Mouse (Mus musculus) neural tube, embryonic 15.5 days (tissue): ENCODE data around the gene Zfp148. TPM values are rescaled to one million over a fixed set of nuclear protein-coding genes. Genes with fewer than 3 reads are reported as not detected.
"Not testable (repeated sequence)": the region's sequence is repeated elsewhere in the genome, so short reads cannot be mapped to it uniquely, and the experiment has no call there.

Experiments used
- ATAC-seq: fragments of 200-750 bp; cut with Nextera tagmentation; 2 replicates; pipeline ENCODE4 v1.8.0; 2017; ENCODE audit warnings: mild to moderate bottlenecking, moderate TSS enrichment, moderate library complexity; ENCODE audit not compliant: low FRiP score
- H3K27ac ChIP-seq: fragments of 300-500 bp; sonication (generic); replicated peaks from 2 replicates; pipeline ENCODE4 v1.5.1; 2015; ENCODE audit warnings: mild to moderate bottlenecking, inconsistent platforms
- H3K27me3 ChIP-seq: fragments of 300-500 bp; sonication (generic); replicated peaks from 2 replicates; pipeline ENCODE4 v1.6.1; 2015; ENCODE audit warnings: inconsistent platforms
- H3K36me3 ChIP-seq: fragments of 300-500 bp; sonication (generic); 2 replicates; pipeline ENCODE4 v1.6.1; 2015; ENCODE audit warnings: inconsistent platforms
- H3K4me1 ChIP-seq: fragments of 300-500 bp; sonication (generic); 2 replicates; pipeline ENCODE4 v1.6.1; 2015; ENCODE audit warnings: inconsistent platforms
- H3K4me2 ChIP-seq: fragments of 300-500 bp; sonication (generic); 2 replicates; pipeline ENCODE4 v1.6.1; 2015; ENCODE audit warnings: inconsistent platforms, mild to moderate bottlenecking, moderate library complexity
- H3K4me3 ChIP-seq: fragments of 300-500 bp; sonication (generic); replicated peaks from 2 replicates; pipeline ENCODE4 v1.5.1; 2015; ENCODE audit warnings: mild to moderate bottlenecking, inconsistent platforms
- H3K9ac ChIP-seq: fragments of 300-500 bp; sonication (generic); replicated peaks from 2 replicates; pipeline ENCODE4 v1.6.1; 2015; ENCODE audit warnings: mild to moderate bottlenecking, inconsistent platforms
- H3K9me3 ChIP-seq: fragments of 300-500 bp; sonication (generic); replicated peaks from 2 replicates; pipeline ENCODE4 v1.6.1; 2016; ENCODE audit warnings: inconsistent platforms
- whole genome bisulfite sequencing: fragments of 180-500 bp; shearing (Covaris S2); methylation state at CpG from one replicate; pipeline ENCODE4 v1.1.7; 2015; ENCODE audit warnings: mixed read lengths; 5-methylcytosine and 5-hydroxymethylcytosine counted together
- polyA plus RNA-seq: library from polyadenylated mRNA; unstranded; fragments of >200 nt; fragmentation: Nextera tagmentation; extraction: Ambion mirVana; gene quantifications from 2 replicates; pipeline ENCODE4 v1.2.1, GENCODE M21; 2015

The Zfp148 gene
- polyA plus RNA-seq, 1 experiment from 2014 or later: 43.3 TPM

DNA sequence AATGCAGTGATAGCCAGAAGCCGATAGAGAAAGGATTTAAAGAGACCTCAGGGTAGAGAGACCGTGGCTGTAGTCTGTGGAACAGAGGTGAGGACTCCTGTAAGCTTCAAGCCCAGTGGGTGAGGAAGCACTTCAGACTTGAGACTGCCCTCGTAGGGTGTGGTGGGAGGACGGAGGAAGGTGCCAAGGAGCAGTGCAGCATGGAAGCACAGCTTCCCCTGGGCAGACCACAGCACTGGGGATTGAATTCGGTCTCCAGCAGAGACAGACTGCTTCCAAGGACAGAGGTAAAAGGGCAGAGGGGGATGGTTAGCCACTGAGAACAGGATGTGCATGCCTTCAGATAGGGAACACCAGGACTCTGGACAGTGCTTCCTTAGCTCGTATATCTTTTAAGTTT, 86.8 kb downstream of the Zfp148 start:
- WGBS: 74% methylated on average over 6 of the region's 6 CpGs
- Histone ChIP-seq H3K4me3 (no peak overlapping the region), H3K9ac (no peak overlapping the region), H3K9me3 (no peaks in the 10 kb centered on the region), H3K36me3 (0 out of 2 replicates have a peak, but pooled peaks cover 3% of the 10 kb centered on the region), H3K4me2 (no peak overlapping the region), H3K27ac (no peak overlapping the region), H3K27me3 (no peaks in the 10 kb centered on the region), H3K4me1 (0 out of 2 replicates have a peak, but pooled peaks cover 6% of the 10 kb centered on the region)
- no peak for ATAC-seq

GRCm38 (mm10) chr16:33469973-33470372, 89.3 kb downstream of the Zfp148 start:
- no peak overlapping the region for H3K27ac ChIP-seq
- H3K4me1 ChIP-seq: 0 out of 2 replicates have a peak, but pooled peaks cover 5% of the 10 kb centered on the region
- no peaks in the 10 kb centered on the region for H3K27me3 ChIP-seq
- peaks cover 9% of the 10 kb centered on the region for H3K36me3 ChIP-seq
- ATAC-seq: no peak
- no peak overlapping the region for H3K9ac ChIP-seq
- no peak overlapping the region for H3K4me3 ChIP-seq
- H3K9me3 ChIP-seq: no peaks in the 10 kb centered on the region
- H3K4me2 ChIP-seq: no peak overlapping the region

DNA sequence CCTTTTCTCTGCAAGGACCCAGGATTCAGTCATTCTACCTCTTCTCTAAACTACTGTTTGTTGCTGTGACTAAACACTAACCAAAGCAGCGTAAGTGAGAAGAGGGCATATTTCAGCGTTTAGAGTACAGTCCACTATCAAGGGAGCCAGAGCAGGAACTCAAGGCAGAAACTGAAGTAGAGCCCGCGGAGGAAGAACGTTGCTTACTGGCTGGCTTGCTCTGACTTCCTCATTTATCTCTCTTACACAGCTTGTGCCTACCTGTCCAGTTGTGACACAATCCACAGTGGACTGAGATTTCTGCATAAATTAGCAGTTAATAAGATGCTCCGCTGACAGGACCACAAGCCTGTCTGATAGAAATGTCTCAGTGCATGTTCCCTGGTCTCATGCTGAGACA, 93.7 kb downstream of the Zfp148 start:
- Histone ChIP-seq H3K9ac (no peak overlapping the region), H3K4me2 (no peak overlapping the region), H3K27ac (no peak overlapping the region), H3K9me3 (no peaks in the 10 kb centered on the region), H3K4me3 (no peak overlapping the region), H3K4me1 (no peaks in the 10 kb centered on the region), H3K27me3 (no peaks in the 10 kb centered on the region), H3K36me3 (peaks cover 22% of the 10 kb centered on the region)
- no peak for ATAC-seq
- WGBS: 89% methylated on average over 6 of the region's 6 CpGs

DNA sequence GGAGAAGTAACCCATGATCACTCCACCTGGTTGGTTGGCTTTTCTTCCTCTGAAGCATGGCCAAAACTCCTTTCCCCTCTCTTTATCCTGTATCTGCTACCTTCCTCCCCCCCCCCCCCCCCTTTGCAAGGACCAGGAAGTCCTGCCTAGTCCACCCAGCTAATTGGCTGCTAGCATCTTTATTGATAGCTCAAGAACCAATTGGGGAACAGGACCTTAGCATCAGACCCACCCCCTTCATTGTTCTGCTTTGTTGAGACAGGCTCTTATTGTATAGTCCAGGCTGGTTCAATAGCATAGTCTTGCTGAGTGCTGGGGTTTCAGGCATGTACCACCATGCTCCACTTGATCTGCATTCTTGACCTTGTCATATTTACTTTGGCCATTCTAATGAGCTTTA, 99.3 kb downstream of the Zfp148 start:
- Histone ChIP-seq H3K9ac (no peak overlapping the region), H3K4me2 (no peak overlapping the region), H3K4me1 (no peaks in the 10 kb centered on the region), H3K9me3 (no peaks in the 10 kb centered on the region), H3K27me3 (no peaks in the 10 kb centered on the region), H3K27ac (no peak overlapping the region), H3K4me3 (no peak overlapping the region), H3K36me3 (peaks cover 18% of the 10 kb centered on the region)
- ATAC-seq: no peak

GRCm38 (mm10) chr16:33481148-33481547, 100.5 kb downstream of the Zfp148 start:
- 97% methylated on average over 2 of the region's 2 CpGs for WGBS

GRCm38 (mm10) chr16:33482309-33482708, 101.7 kb downstream of the Zfp148 start:
- Histone ChIP-seq H3K9ac (no peak overlapping the region), H3K27me3 (no peaks in the 10 kb centered on the region), H3K9me3 (no peaks in the 10 kb centered on the region), H3K4me1 (no peaks in the 10 kb centered on the region), H3K27ac (no peak overlapping the region), H3K36me3 (0 out of 2 replicates have a peak, but pooled peaks cover 3% of the 10 kb centered on the region), H3K4me2 (no peak overlapping the region), H3K4me3 (no peak overlapping the region)
- WGBS: 95% methylated on average over 3 of the region's 3 CpGs
- no peak for ATAC-seq

More at GRCm38 (mm10) chr16:33481148-33481547, 100.5 kb downstream of the Zfp148 start:
- Histone ChIP-seq H3K9me3 (no peaks in the 10 kb centered on the region), H3K9ac (no peak overlapping the region), H3K4me3 (no peak overlapping the region), H3K27me3 (no peaks in the 10 kb centered on the region), H3K36me3 (peaks cover 10% of the 10 kb centered on the region), H3K4me1 (no peaks in the 10 kb centered on the region), H3K4me2 (no peak overlapping the region), H3K27ac (no peak overlapping the region)
- ATAC-seq: no peak

DNA sequence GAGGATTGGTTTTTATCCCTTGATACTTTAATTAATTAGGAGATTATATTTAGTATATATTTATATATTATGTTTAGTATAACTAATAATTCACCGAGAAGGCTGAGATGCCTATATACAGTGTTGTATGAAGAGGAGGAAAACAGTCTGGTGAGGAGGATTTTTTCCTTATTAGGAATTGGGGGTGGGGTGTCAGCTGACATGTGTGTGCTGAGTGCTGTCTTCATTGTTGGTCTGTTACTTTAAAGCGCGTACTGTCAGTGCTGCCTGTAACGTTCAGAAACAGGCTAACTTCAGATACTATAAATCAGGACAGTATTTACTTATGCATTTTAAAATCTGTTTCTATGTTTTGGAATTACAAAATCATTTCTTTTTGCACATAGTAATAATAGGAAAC, 107.1 kb downstream of the Zfp148 start:
- 78% methylated on average over 4 of the region's 4 CpGs for WGBS
- H3K4me1 ChIP-seq: no peaks in the 10 kb centered on the region
- H3K9ac ChIP-seq: no peak overlapping the region
- 0 out of 2 replicates have a peak, but pooled peaks cover 9% of the 10 kb centered on the region for H3K36me3 ChIP-seq
- H3K4me3 ChIP-seq: no peak overlapping the region
- no peak for ATAC-seq
- no peaks in the 10 kb centered on the region for H3K27me3 ChIP-seq
- H3K27ac ChIP-seq: no peak overlapping the region
- no peak overlapping the region for H3K4me2 ChIP-seq
- H3K9me3 ChIP-seq: no peaks in the 10 kb centered on the region

- H3K27me3 ChIP-seq: no peaks in the 10 kb centered on the region
- H3K9me3 ChIP-seq: no peaks in the 10 kb centered on the region
- no peak overlapping the region for H3K9ac ChIP-seq
- no peak overlapping the region for H3K4me3 ChIP-seq
- H3K27ac ChIP-seq: no peak overlapping the region
- no peaks in the 10 kb centered on the region for H3K4me1 ChIP-seq
- ATAC-seq: no peak
- 94% methylated on average over 4 of the region's 4 CpGs for WGBS
- no peak overlapping the region for H3K4me2 ChIP-seq
- H3K36me3 ChIP-seq: peaks cover 23% of the 10 kb centered on the region
Measured at GRCm38 (mm10) chr16:33494374-33494773, 113.7 kb downstream of the Zfp148 start.

DNA sequence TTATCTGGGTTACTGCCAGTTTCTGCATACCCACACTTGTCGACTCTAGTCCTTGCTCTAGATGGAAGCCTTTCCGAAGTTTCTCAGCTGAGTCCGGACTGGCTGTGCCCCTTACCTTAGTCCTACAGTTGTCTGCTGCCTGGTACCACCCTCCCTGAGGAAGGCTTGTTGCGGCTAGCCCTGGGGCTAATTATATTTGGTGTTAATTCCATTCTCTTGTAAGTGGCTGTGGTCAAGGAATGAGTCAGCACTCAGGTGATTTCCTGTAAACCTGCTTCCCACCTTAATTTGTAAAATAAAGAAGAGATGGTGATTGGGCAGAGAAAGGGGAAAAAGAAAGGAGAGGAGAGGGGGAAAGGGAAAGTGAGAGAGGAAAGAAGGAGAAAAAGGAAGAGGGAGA, 127.4 kb downstream of the Zfp148 start:
- H3K27ac ChIP-seq: no peak overlapping the region
- no peak for ATAC-seq
- no peak overlapping the region for H3K4me3 ChIP-seq
- H3K4me2 ChIP-seq: no peak overlapping the region
- peaks cover 13% of the 10 kb centered on the region for H3K36me3 ChIP-seq
- no peaks in the 10 kb centered on the region for H3K27me3 ChIP-seq
- 93% methylated on average over 4 of the region's 4 CpGs for WGBS
- no peaks in the 10 kb centered on the region for H3K4me1 ChIP-seq
- H3K9ac ChIP-seq: no peak overlapping the region
- H3K9me3 ChIP-seq: 0 out of 2 replicates have a peak, but pooled peaks cover 5% of the 10 kb centered on the region

GRCm38 (mm10) chr16:33509231-33509630, 128.6 kb downstream of the Zfp148 start:
- H3K27ac ChIP-seq, H3K9me3 ChIP-seq, H3K4me3 ChIP-seq, ATAC-seq, H3K27me3 ChIP-seq, H3K4me1 ChIP-seq, H3K4me2 ChIP-seq, H3K9ac ChIP-seq: not testable (repeated sequence)
- WGBS: 81% methylated on average over 2 of the region's 2 CpGs
- H3K36me3 ChIP-seq: peaks cover 11% of the 10 kb centered on the region

DNA sequence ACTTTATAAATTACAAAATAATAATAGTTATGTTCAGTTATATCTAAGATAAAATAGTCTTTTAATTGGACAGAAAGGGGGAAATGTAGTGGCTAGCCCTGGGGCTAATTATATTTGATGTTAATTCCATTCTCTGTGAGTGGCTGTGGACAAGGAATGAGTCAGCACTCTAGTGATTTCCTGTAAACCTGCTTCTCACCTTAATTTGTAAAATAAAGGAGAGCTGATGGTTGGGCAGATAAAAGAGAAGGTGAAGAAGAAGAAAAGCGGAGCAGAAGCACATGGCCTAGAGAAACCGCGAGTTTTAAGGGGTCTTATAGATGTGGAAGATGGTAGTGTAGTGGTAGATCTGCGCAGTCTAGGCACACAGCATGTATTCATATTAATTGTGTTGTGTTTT, 130.2 kb downstream of the Zfp148 start:
- not testable (repeated sequence) for H3K4me3 ChIP-seq, H3K9ac ChIP-seq, H3K27me3 ChIP-seq, H3K9me3 ChIP-seq, H3K27ac ChIP-seq, H3K4me2 ChIP-seq, H3K4me1 ChIP-seq, H3K36me3 ChIP-seq, ATAC-seq
- WGBS: 94% methylated on average over 4 of the region's 4 CpGs

- WGBS: 73% methylated on average over 6 of the region's 6 CpGs
Measured at GRCm38 (mm10) chr16:33512555-33512954, 131.9 kb downstream of the Zfp148 start.

More at GRCm38 (mm10) chr16:33512555-33512954, 131.9 kb downstream of the Zfp148 start:
- Histone ChIP-seq H3K4me3 (no peak overlapping the region), H3K36me3 (no peaks in the 10 kb centered on the region), H3K9me3 (0 out of 2 replicates have a peak, but pooled peaks cover 5% of the 10 kb centered on the region), H3K27ac (no peak overlapping the region), H3K9ac (no peak overlapping the region), H3K4me2 (no peak overlapping the region), H3K27me3 (no peaks in the 10 kb centered on the region), H3K4me1 (peaks cover 11% of the 10 kb centered on the region)
- no peak for ATAC-seq
